Comparison of ENCODE assay signal across 28 mouse cellular contexts in genomic region chr9:30766701-30767100, GRCm38 (mm10).
"Had no signal": no experiment of that assay in that cellular context is flagged by ENCODE, and none has a peak within 500 bp of the region (broad histone marks: within the 10 kb centered on the region; RNA-seq: fewer than 3 reads in every experiment).

No protein-coding gene starts in this region.

- H3K27ac ChIP-seq: embryonic facial prominence, embryonic 10.5 days; embryonic facial prominence, embryonic 12.5 days; embryonic facial prominence, embryonic 13.5 days; embryonic facial prominence, embryonic 15.5 days; forebrain, embryonic 10.5 days; forebrain, embryonic 12.5 days; forebrain, embryonic 13.5 days; forebrain, embryonic 15.5 days; gastrocnemius, adult 2 months; heart, adult 2 months had no signal

- H3K27me3 ChIP-seq: embryonic facial prominence, embryonic 12.5 days; embryonic facial prominence, embryonic 13.5 days; embryonic facial prominence, embryonic 15.5 days; forebrain, embryonic 12.5 days; forebrain, embryonic 13.5 days; forebrain, embryonic 15.5 days had no signal

- DNase-seq: cerebellum, adult 2 months; cerebellum, adult 8-10 months; cerebellum, adult 9-10 months; cerebellum, adult 9-11 months; cerebellum, postnatal 10 days; cerebellum, postnatal 14 days; cerebellum, postnatal 25 days; cerebellum, postnatal 36 days; embryo, embryonic 11 days; forebrain, postnatal 0 days; gastrocnemius, adult 2 months; gastrocnemius, postnatal 10 days; gastrocnemius, postnatal 14 days; gastrocnemius, postnatal 25 days; gastrocnemius, postnatal 36 days; heart, adult 18-20 months; heart, adult 2 months had no signal

- ATAC-seq: forebrain, embryonic 13.5 days; forebrain, embryonic 14.5 days; forebrain, embryonic 15.5 days; forebrain, embryonic 16.5 days; forebrain, postnatal 0 days had no signal

- H3K36me3 ChIP-seq: embryonic facial prominence, embryonic 10.5 days; embryonic facial prominence, embryonic 12.5 days; embryonic facial prominence, embryonic 13.5 days; embryonic facial prominence, embryonic 15.5 days; forebrain, embryonic 10.5 days; forebrain, embryonic 12.5 days; forebrain, embryonic 15.5 days had no signal

- H3K9ac ChIP-seq: embryonic facial prominence, embryonic 12.5 days; embryonic facial prominence, embryonic 13.5 days; embryonic facial prominence, embryonic 15.5 days; forebrain, embryonic 12.5 days; forebrain, embryonic 13.5 days; forebrain, embryonic 15.5 days; forebrain, postnatal 0 days had no signal

- H3K4me3 ChIP-seq: embryonic facial prominence, embryonic 10.5 days; embryonic facial prominence, embryonic 12.5 days; embryonic facial prominence, embryonic 13.5 days; embryonic facial prominence, embryonic 15.5 days; erythroblast, embryonic 14.5 days; forebrain, embryonic 10.5 days; forebrain, embryonic 12.5 days; forebrain, embryonic 13.5 days; forebrain, embryonic 15.5 days; gastrocnemius, adult 2 months; heart, adult 2 months had no signal

- H3K9me3 ChIP-seq: embryonic facial prominence, embryonic 12.5 days; embryonic facial prominence, embryonic 13.5 days; embryonic facial prominence, embryonic 15.5 days; forebrain, embryonic 12.5 days; forebrain, embryonic 13.5 days; forebrain, embryonic 15.5 days had no signal

- H3K4me1 ChIP-seq: forebrain, embryonic 12.5 days; forebrain, embryonic 13.5 days; forebrain, embryonic 15.5 days had no signal

- H3K4me2 ChIP-seq: embryonic facial prominence, embryonic 12.5 days; embryonic facial prominence, embryonic 13.5 days; embryonic facial prominence, embryonic 15.5 days; forebrain, embryonic 12.5 days; forebrain, embryonic 13.5 days; forebrain, embryonic 15.5 days had no signal
